Mouse (Mus musculus): ENCODE data around the gene Ppp2r1b.

The Ppp2r1b gene

GRCm38 (mm10) chr9:50865803-50866202 lies 20.7 kb downstream of the Ppp2r1b start:
- no peak for DNase-seq (ENCODE audit: low read depth, low spot score)

- peak; percentile 55 for DNase-seq (ENCODE audit: low read depth, low spot score)
Observed at GRCm38 (mm10) chr9:50867015-50867414, 21.9 kb downstream of the Ppp2r1b start.

GRCm38 (mm10) chr9:50868182-50868581 lies 23.1 kb downstream of the Ppp2r1b start:
- DNase-seq (ENCODE audit: low read depth, low spot score), result peak; percentile 95

- DNase-seq (ENCODE audit: low read depth, low spot score), result peak; percentile 71
Observed at GRCm38 (mm10) chr9:50873210-50873609, 28.1 kb downstream of the Ppp2r1b start.

- no peak for DNase-seq (ENCODE audit: low read depth, low spot score)
Observed at GRCm38 (mm10) chr9:50874031-50874430, 28.9 kb downstream of the Ppp2r1b start.

GRCm38 (mm10) chr9:50875470-50875869 lies 30.4 kb downstream of the Ppp2r1b start:
- peak; percentile 61 for DNase-seq (ENCODE audit: low read depth, low spot score)

GRCm38 (mm10) chr9:50876287-50876686 lies 31.2 kb downstream of the Ppp2r1b start:
- no peak for DNase-seq (ENCODE audit: low read depth, low spot score)

GRCm38 (mm10) chr9:50877431-50877830 lies 32.3 kb downstream of the Ppp2r1b start:
- DNase-seq (ENCODE audit: low read depth, low spot score), result no peak

GRCm38 (mm10) chr9:50882183-50882582 lies 37.1 kb downstream of the Ppp2r1b start:
- no peak for DNase-seq (ENCODE audit: low read depth, low spot score)

GRCm38 (mm10) chr9:50884093-50884492 lies 39.0 kb downstream of the Ppp2r1b start:
- peak; percentile 73 for DNase-seq (ENCODE audit: low read depth, low spot score)

- DNase-seq (ENCODE audit: low read depth, low spot score), result peak; percentile 85
Observed at GRCm38 (mm10) chr9:50884741-50885599, 39.9 kb downstream of the Ppp2r1b start.

GRCm38 (mm10) chr9:50885600-50885987 lies 40.5 kb downstream of the Ppp2r1b start:
- peak; percentile 58 for DNase-seq (ENCODE audit: low read depth, low spot score)

- DNase-seq (ENCODE audit: low read depth, low spot score), result no peak
Observed at GRCm38 (mm10) chr9:50886870-50887269, 41.8 kb downstream of the Ppp2r1b start.

GRCm38 (mm10) chr9:50887351-50887750 lies 42.2 kb downstream of the Ppp2r1b start:
- DNase-seq (ENCODE audit: low read depth, low spot score), result peak; percentile 47

- DNase-seq (ENCODE audit: low read depth, low spot score), result no peak
Observed at GRCm38 (mm10) chr9:50889211-50889610, 44.1 kb downstream of the Ppp2r1b start.

- no peak for DNase-seq (ENCODE audit: low read depth, low spot score)
Observed at GRCm38 (mm10) chr9:50889964-50890363, 44.9 kb downstream of the Ppp2r1b start.

- DNase-seq (ENCODE audit: low read depth, low spot score), result no peak
Observed at GRCm38 (mm10) chr9:50890494-50891090, 45.5 kb downstream of the Ppp2r1b start.

GRCm38 (mm10) chr9:50893665-50894064 lies 48.6 kb downstream of the Ppp2r1b start:
- peak; percentile 95 for DNase-seq (ENCODE audit: low read depth, low spot score)

GRCm38 (mm10) chr9:50900026-50900920 lies 55.2 kb downstream of the Ppp2r1b start:
- DNase-seq (ENCODE audit: low read depth, low spot score), result peak; percentile 47

GRCm38 (mm10) chr9:50904196-50904847 lies 59.2 kb downstream of the Ppp2r1b start:
- no peak for DNase-seq (ENCODE audit: low read depth, low spot score)

- DNase-seq (ENCODE audit: low read depth, low spot score), result no peak
Observed at GRCm38 (mm10) chr9:50905321-50905720, 60.2 kb downstream of the Ppp2r1b start.
